Mouse (Mus musculus): ENCODE measurements around the gene Sh3pxd2a.

DNA sequence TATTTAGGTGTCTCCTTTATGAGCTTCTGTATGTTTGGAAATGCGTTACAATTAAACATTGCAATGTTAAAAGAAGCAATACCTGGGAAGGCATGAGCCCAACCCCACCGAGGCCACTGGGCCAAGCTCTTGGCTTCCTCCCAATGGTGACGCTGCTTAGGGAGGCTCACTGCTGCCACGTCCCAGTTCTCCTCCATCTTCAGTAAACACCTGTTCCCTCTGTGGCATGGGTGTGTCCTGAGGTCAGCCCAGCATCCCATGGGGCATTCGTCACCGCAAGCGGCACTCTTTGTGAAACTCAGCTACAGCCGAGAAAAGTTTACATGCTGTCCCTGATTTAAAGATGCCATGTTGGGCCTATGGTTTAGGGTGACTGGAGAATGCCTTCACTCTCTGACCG is 23.4 kb upstream of the Sh3pxd2a start:
- TF ChIP-seq POLR2A (IDR thresholded peaks at IDR 0.05; ENCODE audit: low read depth, low read length) (no peak), CTCF (conservative IDR thresholded peaks at IDR 0.05 in 1 of 2, IDR thresholded peaks at IDR 0.05 in 1 of 2; ENCODE audit: low read depth in 2 of 2, low read length in 2 of 2) (no peak), EP300 (IDR thresholded peaks at IDR 0.05; ENCODE audit: low read length) (peak; percentile 15; the same call in 1 of the 2 replicates), NELFE (IDR thresholded peaks at IDR 0.05; ENCODE audit: low read depth, low read length) (no peak), UBTF (IDR thresholded peaks at IDR 0.05; ENCODE audit: low read depth, low read length) (no peak), ETS1 (conservative IDR thresholded peaks at IDR 0.05; ENCODE audit: low read depth, low read length) (no peak)

Measured in CH12.LX (cell line).